Mouse (Mus musculus): ENCODE data around the gene Olfm3. TPM values are rescaled to one million over a fixed set of nuclear protein-coding genes. Genes with fewer than 3 reads are reported as not detected.

The Olfm3 gene
- total and polyA plus RNA-seq, 2 experiments, result 0.16 to 1.5 TPM

GRCm38 (mm10) chr3:115082947-115083346 lies 179.1 kb downstream of the Olfm3 start:
- H3K36me3 ChIP-seq (ENCODE audit: control insufficient read depth, insufficient read depth, low read length), result no peaks in the 10 kb centered on the region
- TF ChIP-seq POLR2A (IDR thresholded peaks at IDR 0.05; ENCODE audit: extremely low read depth, insufficient read depth, low read length), result no peak
- TF ChIP-seq CTCF (IDR thresholded peaks at IDR 0.05; ENCODE audit: low read depth, low read length), result no peak
- H3K9ac ChIP-seq (ENCODE audit: low read depth, low read length), result no peak overlapping the region
- no peaks in the 10 kb centered on the region for H3K79me2 ChIP-seq (ENCODE audit: control insufficient read depth, insufficient read depth, low read length)
- DNase-seq (ENCODE audit: extremely low read depth, low read depth, low spot score), result no peak
- no peak overlapping the region for H3K27ac ChIP-seq (replicated peaks; ENCODE audit: insufficient read depth, low read depth, low read length)
- no peak overlapping the region for H3K4me3 ChIP-seq (ENCODE audit: insufficient read depth, low read depth, low read length)
- H3K27me3 ChIP-seq (ENCODE audit: control insufficient read depth, insufficient read depth, low read length), result no peaks in the 10 kb centered on the region
- H3K4me1 ChIP-seq (ENCODE audit: control insufficient read depth, insufficient read depth, low read length), result no peaks in the 10 kb centered on the region; the same call in 1 of the 2 replicates

GRCm38 (mm10) chr3:115088281-115088680 lies 184.4 kb downstream of the Olfm3 start:
- DNase-seq (ENCODE audit: extremely low read depth, low read depth, low spot score), result no peak
- no peak for TF ChIP-seq POLR2A (IDR thresholded peaks at IDR 0.05; ENCODE audit: extremely low read depth, insufficient read depth, low read length)
- no peak for TF ChIP-seq CTCF (IDR thresholded peaks at IDR 0.05; ENCODE audit: low read depth, low read length)
- Histone ChIP-seq H3K4me1 (ENCODE audit: control insufficient read depth, insufficient read depth, low read length) (no peaks in the 10 kb centered on the region), H3K27me3 (ENCODE audit: control insufficient read depth, insufficient read depth, low read length) (no peaks in the 10 kb centered on the region), H3K27ac (replicated peaks; ENCODE audit: insufficient read depth, low read depth, low read length) (no peak overlapping the region), H3K36me3 (ENCODE audit: control insufficient read depth, insufficient read depth, low read length) (no peaks in the 10 kb centered on the region), H3K9ac (ENCODE audit: low read depth, low read length) (no peak overlapping the region), H3K4me3 (ENCODE audit: insufficient read depth, low read depth, low read length) (no peak overlapping the region), H3K79me2 (ENCODE audit: control insufficient read depth, insufficient read depth, low read length) (no peaks in the 10 kb centered on the region)
- 85% methylated on average over 3 of the region's 3 CpGs for WGBS

GRCm38 (mm10) chr3:115090670-115091069 lies 186.8 kb downstream of the Olfm3 start:
- H3K27me3 ChIP-seq (ENCODE audit: control insufficient read depth, insufficient read depth, low read length), result no peaks in the 10 kb centered on the region
- TF ChIP-seq POLR2A (IDR thresholded peaks at IDR 0.05; ENCODE audit: extremely low read depth, insufficient read depth, low read length) (no peak), CTCF (IDR thresholded peaks at IDR 0.05; ENCODE audit: low read depth, low read length) (no peak)
- no peaks in the 10 kb centered on the region for H3K79me2 ChIP-seq (ENCODE audit: control insufficient read depth, insufficient read depth, low read length)
- H3K4me1 ChIP-seq (ENCODE audit: control insufficient read depth, insufficient read depth, low read length), result no peaks in the 10 kb centered on the region
- 40% methylated on average over 2 of the region's 2 CpGs for WGBS
- H3K27ac ChIP-seq (replicated peaks; ENCODE audit: insufficient read depth, low read depth, low read length), result no peak overlapping the region
- no peak overlapping the region for H3K4me3 ChIP-seq (ENCODE audit: insufficient read depth, low read depth, low read length)
- no peak overlapping the region for H3K9ac ChIP-seq (ENCODE audit: low read depth, low read length)
- no peaks in the 10 kb centered on the region for H3K36me3 ChIP-seq (ENCODE audit: control insufficient read depth, insufficient read depth, low read length)
- DNase-seq (ENCODE audit: extremely low read depth, low read depth, low spot score), result no peak

GRCm38 (mm10) chr3:115095496-115095895 lies 191.6 kb downstream of the Olfm3 start:
- 63% methylated on average over 3 of the region's 3 CpGs for whole genome bisulfite sequencing
- no peaks in the 10 kb centered on the region for H3K79me2 ChIP-seq (ENCODE audit: control insufficient read depth, insufficient read depth, low read length)

GRCm38 (mm10) chr3:115099590-115099989 lies 195.7 kb downstream of the Olfm3 start:
- Histone ChIP-seq H3K79me2 (ENCODE audit: control insufficient read depth, insufficient read depth, low read length) (no peaks in the 10 kb centered on the region), H3K36me3 (ENCODE audit: control insufficient read depth, insufficient read depth, low read length) (no peaks in the 10 kb centered on the region), H3K27ac (replicated peaks; ENCODE audit: insufficient read depth, low read depth, low read length) (no peak overlapping the region), H3K4me3 (ENCODE audit: insufficient read depth, low read depth, low read length) (no peak overlapping the region), H3K27me3 (ENCODE audit: control insufficient read depth, insufficient read depth, low read length) (no peaks in the 10 kb centered on the region), H3K4me1 (ENCODE audit: control insufficient read depth, insufficient read depth, low read length) (no peaks in the 10 kb centered on the region), H3K9ac (ENCODE audit: low read depth, low read length) (no peak overlapping the region)
- TF ChIP-seq POLR2A (IDR thresholded peaks at IDR 0.05; ENCODE audit: extremely low read depth, insufficient read depth, low read length), result no peak
- WGBS, result 93% methylated on average over 1 of the region's 1 CpGs
- no peak for DNase-seq (ENCODE audit: extremely low read depth, low read depth, low spot score)

More at GRCm38 (mm10) chr3:115095496-115095895, 191.6 kb downstream of the Olfm3 start:
- H3K9ac ChIP-seq (ENCODE audit: low read depth, low read length), result no peak overlapping the region
- DNase-seq (ENCODE audit: extremely low read depth, low read depth, low spot score), result no peak
- no peaks in the 10 kb centered on the region for H3K36me3 ChIP-seq (ENCODE audit: control insufficient read depth, insufficient read depth, low read length)
- no peak overlapping the region for H3K4me3 ChIP-seq (ENCODE audit: insufficient read depth, low read depth, low read length)
- no peak overlapping the region for H3K27ac ChIP-seq (replicated peaks; ENCODE audit: insufficient read depth, low read depth, low read length)
- no peaks in the 10 kb centered on the region for H3K27me3 ChIP-seq (ENCODE audit: control insufficient read depth, insufficient read depth, low read length)
- TF ChIP-seq CTCF (IDR thresholded peaks at IDR 0.05; ENCODE audit: low read depth, low read length) (no peak), POLR2A (IDR thresholded peaks at IDR 0.05; ENCODE audit: extremely low read depth, insufficient read depth, low read length) (no peak)
- no peaks in the 10 kb centered on the region for H3K4me1 ChIP-seq (ENCODE audit: control insufficient read depth, insufficient read depth, low read length)

GRCm38 (mm10) chr3:115104155-115104801 lies 200.4 kb downstream of the Olfm3 start:
- H3K4me1 ChIP-seq (ENCODE audit: control insufficient read depth, insufficient read depth, low read length), result no peaks in the 10 kb centered on the region
- no peaks in the 10 kb centered on the region for H3K79me2 ChIP-seq (ENCODE audit: control insufficient read depth, insufficient read depth, low read length)
- H3K9ac ChIP-seq (ENCODE audit: low read depth, low read length), result no peak overlapping the region
- 81% methylated on average over 2 of the region's 2 CpGs for WGBS
- no peak overlapping the region for H3K27ac ChIP-seq (replicated peaks; ENCODE audit: insufficient read depth, low read depth, low read length)
- H3K27me3 ChIP-seq (ENCODE audit: control insufficient read depth, insufficient read depth, low read length), result no peaks in the 10 kb centered on the region
- DNase-seq (ENCODE audit: extremely low read depth, low read depth, low spot score), result no peak
- TF ChIP-seq POLR2A (IDR thresholded peaks at IDR 0.05; ENCODE audit: extremely low read depth, insufficient read depth, low read length) (no peak), CTCF (IDR thresholded peaks at IDR 0.05; ENCODE audit: low read depth, low read length) (no peak)
- H3K4me3 ChIP-seq (ENCODE audit: insufficient read depth, low read depth, low read length), result no peak overlapping the region
- H3K36me3 ChIP-seq (ENCODE audit: control insufficient read depth, insufficient read depth, low read length), result no peaks in the 10 kb centered on the region
